Mouse (Mus musculus) lung, postnatal 0 days (tissue): ENCODE results near the gene Ddx60.

Experiments used
- CTCF ChIP-seq: IDR thresholded peaks from 2 replicates; pipeline ENCODE4 v1.5.1; 2016; ENCODE audit warnings: antibody characterized with exemption, mild to moderate bottlenecking
- EP300 ChIP-seq: IDR thresholded peaks from 2 replicates; pipeline ENCODE4 v1.6.1; 2016; ENCODE audit warnings: antibody characterized with exemption, mild to moderate bottlenecking, control low read depth

DNA sequence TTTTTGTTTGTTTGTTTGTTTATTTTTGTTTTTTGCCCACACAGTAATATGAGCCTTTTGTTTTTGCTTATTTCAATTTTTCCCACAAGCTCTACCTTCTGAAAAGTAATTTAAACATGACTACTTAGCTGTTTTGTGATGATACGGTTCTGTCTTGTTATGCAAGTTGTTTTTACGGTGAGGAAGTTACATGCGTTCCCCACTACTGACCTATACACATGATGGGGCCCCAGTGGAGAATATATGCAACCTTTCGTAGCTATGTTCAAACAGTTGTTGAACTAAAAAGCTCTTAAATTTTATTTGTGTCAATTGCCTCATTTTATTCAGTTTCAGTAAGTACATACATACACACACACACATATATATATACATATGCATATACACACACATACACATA is 86.7 kb downstream of the Ddx60 start:
- TF ChIP-seq CTCF (no peak), EP300 (no peak)
